Mouse (Mus musculus) heart, embryonic 13.5 days (tissue): Measurements from ENCODE around the gene Gprin1. TPM values are rescaled to one million over a fixed set of nuclear protein-coding genes. Genes with fewer than 3 reads are reported as not detected.
"Not testable (repeated sequence)": the region's sequence is repeated elsewhere in the genome, so short reads cannot be mapped to it uniquely, and the experiment has no call there.

Source experiments
- ATAC-seq: fragments of 200-750 bp; cut with Nextera tagmentation; 2 replicates; pipeline ENCODE4 v1.8.0; 2017; ENCODE audit warnings: moderate TSS enrichment; ENCODE audit not compliant: insufficient number of reproducible peaks, low FRiP score, low TSS enrichment; ENCODE audit errors: extremely low read depth
- H3K27ac ChIP-seq: fragments of 300-500 bp; sonication (generic); replicated peaks from 2 replicates; pipeline ENCODE4 v1.5.1; 2015; ENCODE audit warnings: moderate library complexity, mild to moderate bottlenecking, inconsistent platforms
- H3K27me3 ChIP-seq: fragments of 300-500 bp; sonication (generic); replicated peaks from 2 replicates; pipeline ENCODE4 v1.6.1; 2015; ENCODE audit warnings: mild to moderate bottlenecking, inconsistent platforms
- H3K36me3 ChIP-seq: fragments of 300-500 bp; sonication (generic); 2 replicates; pipeline ENCODE4 v1.6.1; 2015; ENCODE audit warnings: mild to moderate bottlenecking, inconsistent platforms
- H3K4me1 ChIP-seq: fragments of 300-500 bp; sonication (generic); 2 replicates; pipeline ENCODE4 v1.6.1; 2015; ENCODE audit warnings: inconsistent platforms
- H3K4me2 ChIP-seq: fragments of 300-500 bp; sonication (generic); 2 replicates; pipeline ENCODE4 v1.6.1; 2015; ENCODE audit warnings: inconsistent platforms, mild to moderate bottlenecking, moderate library complexity
- H3K4me3 ChIP-seq: fragments of 300-500 bp; sonication (generic); 2 replicates; pipeline ENCODE4 v1.5.1; 2015; ENCODE audit warnings: moderate library complexity, mild to moderate bottlenecking, inconsistent platforms
- H3K9ac ChIP-seq: fragments of 300-500 bp; sonication (generic); 2 replicates; pipeline ENCODE4 v1.6.1; 2015; ENCODE audit warnings: inconsistent platforms, mild to moderate bottlenecking, moderate library complexity
- H3K9me3 ChIP-seq: fragments of 300-500 bp; sonication (generic); 2 replicates; pipeline ENCODE4 v1.6.1; 2016; ENCODE audit warnings: inconsistent platforms
- WGBS: fragments of 180-500 bp; shearing (Covaris S2); methylation state at CpG from one replicate; pipeline ENCODE4 v1.1.7; 2015; ENCODE audit warnings: mixed read lengths; 5-methylcytosine and 5-hydroxymethylcytosine counted together
- polyA plus RNA-seq: library from polyadenylated mRNA; unstranded; fragments of >200 nt; fragmentation: Nextera tagmentation; extraction: Ambion mirVana; gene quantifications from 2 replicates; pipeline ENCODE4 v1.2.1, GENCODE M21; 2015

Gene Gprin1
- not detected in 2 replicates for polyA plus RNA-seq

DNA sequence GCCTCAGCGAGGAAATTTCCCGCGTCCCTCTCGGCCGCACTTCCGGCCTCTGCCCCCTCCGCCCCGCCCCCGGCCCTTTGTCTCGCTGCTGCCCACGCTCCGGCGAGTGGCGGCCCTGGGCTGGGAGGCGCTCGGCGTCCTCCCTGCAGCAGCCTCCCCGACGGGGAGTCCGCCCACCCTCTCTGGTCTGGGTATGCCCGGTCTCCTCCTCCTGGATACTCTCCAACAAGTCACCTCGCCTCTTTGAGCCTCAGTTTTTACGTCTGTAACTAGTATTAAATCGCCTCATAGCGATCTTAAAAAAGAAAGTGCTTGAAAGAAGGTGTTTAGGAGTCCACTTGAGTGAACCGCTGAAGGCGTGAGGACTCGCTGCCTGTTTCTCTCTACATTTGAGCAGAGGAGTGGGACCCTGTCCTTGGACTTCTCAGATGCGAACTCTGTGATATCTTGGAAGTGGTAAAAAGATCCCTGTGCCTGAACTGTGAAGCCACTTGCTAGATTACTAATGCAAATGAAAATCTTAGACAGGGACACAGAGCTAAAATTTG is at the start of gene Gprin1:
Gprin1 (minus strand) TSS at position 11 of the 548 bp plus-strand sequence.
- H3K9ac ChIP-seq = no peak within 1 kb of the TSS
- WGBS = 1% methylated on average over 28 of the region's 29 CpGs
- peak within 1 kb of the TSS; percentile 61 for H3K4me3 ChIP-seq
- H3K4me2 ChIP-seq = peak within 1 kb of the TSS; percentile 90
- H3K9me3 ChIP-seq = no peaks in the 10 kb centered on the region
- no peak for ATAC-seq
- H3K36me3 ChIP-seq = no peaks in the 10 kb centered on the region
- peaks cover 8% of the 10 kb centered on the region for H3K4me1 ChIP-seq
- H3K27ac ChIP-seq = no peak within 1 kb of the TSS
- peaks cover 97% of the 10 kb centered on the region for H3K27me3 ChIP-seq

DNA sequence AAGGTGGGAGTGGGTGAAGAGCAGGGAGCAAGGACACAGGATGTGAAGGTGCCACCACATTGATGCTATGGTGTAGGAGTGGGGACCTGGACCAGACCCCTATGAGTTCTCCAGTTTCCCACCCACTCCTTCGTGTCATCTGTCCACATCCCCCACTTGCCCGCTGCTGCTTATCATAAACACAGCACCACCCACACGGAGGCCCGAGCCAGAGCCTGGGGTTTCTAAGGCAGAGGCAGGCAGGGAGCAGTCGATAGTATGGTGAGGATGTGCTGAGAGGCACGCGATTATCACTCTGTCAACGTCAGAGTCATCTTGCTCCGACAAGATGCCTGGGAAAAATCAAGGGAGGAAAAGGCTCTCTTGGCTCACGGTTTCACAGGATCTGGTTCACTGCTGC is 49.1 kb upstream of the Gprin1 start:
- WGBS = 46% methylated on average over 10 of the region's 10 CpGs
- H3K4me1 ChIP-seq = 0 out of 2 replicates have a peak, but pooled peaks cover 2% of the 10 kb centered on the region
- ATAC-seq = no peak
- no peaks in the 10 kb centered on the region for H3K9me3 ChIP-seq
- H3K27me3 ChIP-seq = peaks cover 59% of the 10 kb centered on the region
- H3K4me2 ChIP-seq = no peak overlapping the region
- no peak overlapping the region for H3K4me3 ChIP-seq
- no peak overlapping the region for H3K27ac ChIP-seq
- H3K36me3 ChIP-seq = no peaks in the 10 kb centered on the region
- no peak overlapping the region for H3K9ac ChIP-seq

DNA sequence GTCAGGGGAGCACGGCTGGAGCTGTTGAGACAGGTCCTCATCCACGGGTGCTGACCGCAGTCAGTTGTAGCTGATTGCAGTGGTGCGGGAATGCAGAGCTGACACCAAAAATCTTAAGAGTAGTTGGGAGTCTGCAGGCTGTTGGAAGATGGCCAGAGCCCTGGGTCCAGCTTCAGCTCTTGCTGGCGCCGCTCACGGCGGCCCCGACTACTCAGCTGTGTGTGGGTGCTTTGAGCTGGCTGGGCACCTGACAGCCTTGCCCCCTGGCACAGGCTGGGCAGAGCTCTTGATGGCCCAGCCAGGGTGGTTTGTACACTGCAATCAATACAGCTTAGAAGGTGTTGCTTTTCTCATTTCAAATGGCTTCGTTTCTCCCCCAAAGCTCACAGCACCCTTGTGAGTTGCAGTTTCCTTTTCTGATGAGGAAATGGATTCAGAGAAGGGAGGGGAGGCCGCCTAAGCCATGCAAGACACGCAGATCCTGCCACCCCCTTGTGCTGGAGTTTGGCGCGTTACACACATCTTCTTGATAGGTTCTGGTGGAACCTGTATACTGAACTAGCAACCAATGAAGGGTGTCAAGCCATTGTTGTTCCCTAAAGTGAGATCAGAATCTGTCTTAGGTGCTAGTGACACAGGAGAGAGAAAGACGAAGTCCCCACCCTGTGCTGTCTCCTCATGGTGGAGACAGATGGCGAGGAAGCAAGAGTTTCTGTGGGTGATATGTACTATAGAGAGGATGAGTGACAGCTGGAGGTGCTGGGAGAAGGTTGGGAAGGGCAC is 48.4 kb upstream of the Gprin1 start:
- H3K27ac ChIP-seq = no peak overlapping the region
- no peak overlapping the region for H3K4me2 ChIP-seq
- no peak for ATAC-seq
- 73% methylated on average over 16 of the region's 16 CpGs for WGBS
- no peak overlapping the region for H3K9ac ChIP-seq
- H3K4me1 ChIP-seq = 0 out of 2 replicates have a peak, but pooled peaks cover 2% of the 10 kb centered on the region
- H3K27me3 ChIP-seq = peaks cover 58% of the 10 kb centered on the region
- no peak overlapping the region for H3K4me3 ChIP-seq
- H3K9me3 ChIP-seq = no peaks in the 10 kb centered on the region
- H3K36me3 ChIP-seq = no peaks in the 10 kb centered on the region

DNA sequence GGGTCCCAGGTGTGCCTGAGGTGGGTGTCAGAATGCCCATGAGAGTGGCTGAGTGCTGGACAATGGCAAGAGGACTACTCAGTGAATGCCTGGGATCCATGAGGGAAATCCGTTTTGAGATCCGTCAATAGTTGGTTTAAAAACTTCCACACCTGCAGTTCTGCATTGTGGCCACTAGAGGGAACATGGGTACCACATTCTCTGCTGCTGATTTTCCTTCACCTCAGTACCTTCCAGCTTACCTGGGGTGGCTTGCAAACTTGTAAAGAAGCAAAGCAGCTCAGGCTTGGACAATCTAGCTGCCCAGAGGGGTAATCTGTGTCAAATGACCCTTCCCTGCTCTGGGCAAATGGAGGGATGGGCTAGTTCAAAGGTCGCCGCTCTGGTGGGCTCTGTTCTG is 47.7 kb upstream of the Gprin1 start:
- Histone ChIP-seq H3K9ac (no peak overlapping the region), H3K27ac (no peak overlapping the region), H3K4me2 (no peak overlapping the region), H3K36me3 (no peaks in the 10 kb centered on the region), H3K4me1 (peaks cover 4% of the 10 kb centered on the region; the same call in 1 of the 2 replicates), H3K4me3 (no peak overlapping the region), H3K27me3 (peaks cover 61% of the 10 kb centered on the region), H3K9me3 (no peaks in the 10 kb centered on the region)
- 37% methylated on average over 4 of the region's 4 CpGs for whole genome bisulfite sequencing
- ATAC-seq = no peak

DNA sequence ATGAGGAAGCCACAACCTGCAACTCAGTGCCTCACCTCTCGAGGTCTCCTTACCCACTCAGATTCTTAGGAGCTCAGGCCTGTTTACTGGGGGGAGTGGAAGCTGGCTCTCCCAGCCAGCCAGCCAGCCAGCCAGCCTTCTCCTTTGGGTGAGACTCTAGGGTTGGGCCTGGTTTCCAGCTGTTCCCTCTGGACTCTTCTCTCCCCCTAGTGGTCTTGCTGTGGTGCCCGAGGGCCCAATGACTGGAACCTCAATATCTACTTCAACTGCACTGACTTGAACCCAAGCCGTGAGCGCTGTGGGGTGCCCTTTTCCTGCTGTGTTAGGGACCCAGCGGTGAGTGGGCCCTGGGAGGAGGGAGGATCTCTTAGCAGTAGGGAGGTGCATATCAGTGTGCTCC is 45.2 kb upstream of the Gprin1 start:
- H3K27me3 ChIP-seq = peaks cover 82% of the 10 kb centered on the region
- WGBS = 35% methylated on average over 5 of the region's 5 CpGs

DNA sequence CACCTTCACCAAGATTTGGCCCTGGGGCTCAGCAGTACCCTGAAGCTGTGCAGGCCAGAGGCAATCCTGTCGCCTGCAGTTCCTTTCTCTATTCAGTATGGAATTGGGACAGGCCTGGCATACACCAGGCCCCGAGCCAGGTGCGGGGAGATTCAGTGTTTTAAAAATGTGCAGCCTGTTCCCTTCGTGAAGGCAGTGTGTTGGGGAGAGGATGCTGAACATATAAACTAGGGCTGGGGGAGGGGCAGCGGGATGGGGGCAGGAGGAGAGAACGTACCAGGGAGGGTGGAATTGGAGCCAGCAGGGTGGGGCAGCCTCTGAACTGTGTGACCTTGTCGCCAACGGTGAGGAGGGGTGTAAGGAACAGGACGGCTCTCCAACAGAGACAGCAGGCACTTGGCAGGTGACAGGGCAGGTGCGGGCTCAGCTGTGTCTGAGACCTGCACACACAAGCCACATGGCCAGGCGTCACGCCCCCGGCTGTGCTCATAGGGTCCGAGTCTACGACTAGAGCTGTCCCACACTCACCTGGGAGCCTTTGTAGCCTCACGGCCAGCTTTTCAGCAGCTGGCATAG is 44.4 kb upstream of the Gprin1 start:
- Histone ChIP-seq H3K27me3 (peaks cover 84% of the 10 kb centered on the region), H3K4me1 (peaks cover 12% of the 10 kb centered on the region), H3K9ac (no peak overlapping the region), H3K27ac (no peak overlapping the region), H3K36me3 (no peaks in the 10 kb centered on the region), H3K9me3 (no peaks in the 10 kb centered on the region), H3K4me2 (no peak overlapping the region), H3K4me3 (no peak overlapping the region)
- ATAC-seq = no peak
- 77% methylated on average over 16 of the region's 16 CpGs for WGBS

More for the DNA sequence above, 45.2 kb upstream of the Gprin1 start:
- peaks cover 8% of the 10 kb centered on the region for H3K4me1 ChIP-seq
- H3K9ac ChIP-seq = no peak overlapping the region
- H3K9me3 ChIP-seq = no peaks in the 10 kb centered on the region
- H3K27ac ChIP-seq = no peak overlapping the region
- H3K36me3 ChIP-seq = no peaks in the 10 kb centered on the region
- H3K4me3 ChIP-seq = no peak overlapping the region
- H3K4me2 ChIP-seq = no peak overlapping the region
- ATAC-seq = no peak

DNA sequence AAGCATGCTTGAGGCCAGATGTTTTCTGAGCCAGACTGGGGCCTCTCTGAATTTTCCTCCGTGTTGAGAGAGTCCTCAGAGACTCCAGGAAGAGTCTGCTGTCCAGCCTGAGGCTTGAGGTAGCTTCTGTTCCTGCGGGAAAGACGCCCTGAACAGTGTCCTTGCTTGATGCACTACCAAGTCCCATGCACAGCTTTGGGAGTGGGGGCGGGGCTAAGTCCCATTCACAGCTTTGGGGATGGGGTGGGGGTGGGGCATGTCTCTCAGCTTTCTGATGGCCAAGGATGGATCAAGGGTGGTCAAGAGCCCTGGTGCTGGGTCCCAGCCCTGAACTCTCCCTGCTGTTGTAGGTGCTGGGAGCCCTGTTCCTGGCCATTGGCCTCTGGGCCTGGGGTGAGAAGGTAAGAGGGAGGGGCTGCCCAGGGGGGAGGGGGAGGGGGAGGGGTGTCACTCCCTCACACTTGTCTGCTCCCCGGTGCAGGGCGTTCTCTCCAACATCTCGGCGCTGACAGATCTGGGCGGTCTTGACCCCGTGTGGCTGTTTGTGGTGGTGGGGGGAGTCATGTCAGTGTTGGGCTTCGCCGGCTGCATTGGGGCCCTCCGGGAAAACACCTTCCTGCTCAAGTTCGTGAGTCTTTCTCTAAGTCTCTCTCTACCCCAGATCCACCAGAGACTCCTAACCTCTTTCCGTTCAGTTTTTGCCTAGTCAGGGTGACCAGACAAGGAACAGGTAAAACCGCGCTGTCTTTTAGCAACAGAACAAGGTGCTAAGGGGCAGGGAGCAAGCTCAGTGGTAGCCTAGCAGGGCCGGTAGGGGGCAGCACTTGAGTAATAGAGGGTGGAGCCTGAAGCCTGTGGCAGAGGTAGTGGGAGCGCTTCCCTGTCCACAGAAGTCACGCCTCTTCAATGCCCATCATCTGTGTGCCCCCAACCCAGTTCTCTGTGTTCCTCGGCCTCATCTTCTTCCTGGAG is 42.9 kb upstream of the Gprin1 start:
- Histone ChIP-seq H3K36me3 (no peaks in the 10 kb centered on the region), H3K27ac (no peak overlapping the region), H3K9ac (no peak overlapping the region), H3K9me3 (no peaks in the 10 kb centered on the region), H3K4me1 (peaks cover 12% of the 10 kb centered on the region), H3K4me2 (no peak overlapping the region), H3K27me3 (peaks cover 81% of the 10 kb centered on the region), H3K4me3 (no peak overlapping the region)
- 12% methylated on average over 21 of the region's 21 CpGs for WGBS
- ATAC-seq = no peak

DNA sequence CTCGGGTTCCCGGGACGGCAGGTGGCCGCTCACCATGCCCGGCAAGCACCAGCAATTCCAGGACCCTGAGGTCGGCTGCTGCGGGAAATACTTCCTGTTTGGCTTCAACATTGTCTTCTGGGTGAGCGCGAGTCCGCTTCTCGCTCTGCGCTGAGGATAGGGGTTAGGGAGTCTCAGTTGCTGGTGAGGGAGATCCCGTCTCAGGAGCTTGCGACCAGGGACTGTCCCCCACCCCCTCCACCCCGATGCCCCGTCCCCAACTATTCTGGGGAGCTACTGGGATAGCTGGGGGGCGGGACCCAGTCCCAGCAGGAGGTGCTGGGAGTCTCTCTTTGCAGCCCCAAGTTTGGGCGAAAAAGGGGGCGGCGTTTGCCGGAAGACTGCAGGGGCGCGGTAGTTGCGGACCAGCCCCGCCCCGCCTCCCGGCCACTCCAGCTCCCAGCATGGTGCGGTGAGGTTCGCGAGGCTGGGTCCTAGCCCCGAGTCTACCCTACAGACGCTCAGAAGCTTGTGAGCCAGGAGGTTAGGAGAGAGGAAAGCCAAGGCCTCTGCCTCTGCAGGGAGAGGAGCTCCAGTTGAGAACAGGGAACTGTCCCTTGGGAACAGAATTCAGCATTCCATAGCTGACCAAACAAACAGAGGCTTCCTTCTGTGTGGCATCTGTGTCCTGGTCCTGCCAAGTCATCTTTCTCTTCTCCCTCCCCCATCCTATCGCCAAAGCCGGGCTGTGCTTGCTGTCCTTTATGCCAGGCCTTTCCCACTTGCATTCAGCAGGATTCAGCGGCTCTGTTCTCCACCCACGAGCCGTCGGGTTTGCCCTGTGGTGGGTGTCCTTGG is 40.1 kb upstream of the Gprin1 start:
- no peak for ATAC-seq
- Histone ChIP-seq H3K27me3 (peaks cover 78% of the 10 kb centered on the region), H3K9ac (peak overlapping the region; percentile 75), H3K4me3 (peak overlapping the region; percentile 67), H3K4me2 (peak overlapping the region; percentile 99), H3K9me3 (no peaks in the 10 kb centered on the region), H3K36me3 (no peaks in the 10 kb centered on the region), H3K27ac (no peak overlapping the region), H3K4me1 (peaks cover 12% of the 10 kb centered on the region)
- WGBS = 2% methylated on average over 38 of the region's 38 CpGs

DNA sequence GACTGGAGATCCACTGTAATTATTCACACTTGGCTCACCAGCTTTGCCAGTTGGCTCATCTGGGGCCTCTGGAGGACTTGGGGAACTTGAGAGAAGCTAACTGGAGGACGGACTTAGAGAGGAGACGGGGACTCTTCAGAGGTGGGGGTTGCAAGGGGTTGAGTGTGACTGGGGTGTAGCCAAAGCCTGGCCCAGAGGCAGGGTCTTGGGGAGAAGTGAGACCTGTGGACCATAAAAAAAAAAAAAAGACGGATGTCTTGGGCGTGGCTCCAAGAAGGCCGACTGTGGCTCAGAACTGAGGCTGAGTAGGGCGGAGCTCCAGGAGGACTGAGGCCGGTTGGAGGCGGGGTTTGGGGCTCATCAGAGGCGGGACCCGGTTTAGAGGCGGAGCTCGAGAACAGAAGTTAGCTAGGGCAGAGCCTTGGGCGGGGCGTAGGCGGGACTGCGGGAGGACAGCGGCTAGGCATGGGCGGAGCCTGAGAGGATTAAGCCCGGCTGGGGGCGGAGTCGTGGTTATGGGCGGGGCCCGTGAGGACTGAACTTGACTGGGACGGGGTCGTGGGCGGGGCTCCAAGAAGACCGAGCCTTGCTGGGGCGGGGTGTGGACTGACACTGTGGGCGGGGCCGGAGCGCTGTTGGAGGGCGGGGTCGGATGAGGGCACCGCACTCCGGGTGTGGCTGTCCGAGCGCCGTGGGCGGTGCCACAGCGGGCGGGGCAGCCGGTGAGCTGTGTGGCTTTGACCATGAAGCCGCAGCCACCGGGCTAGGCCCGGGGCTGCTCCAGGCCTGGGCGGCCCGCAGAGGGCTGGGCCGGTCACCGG is 39.3 kb upstream of the Gprin1 start, which contains the start of gene Tspan17:
Tspan17 (plus strand) TSS at position 638 of the 821 bp plus-strand sequence.
- peak within 1 kb of the TSS; percentile 75 for H3K9ac ChIP-seq
- peak; percentile 79 for ATAC-seq
- WGBS = 3% methylated on average over 39 of the region's 49 CpGs
- no peaks in the 10 kb centered on the region for H3K9me3 ChIP-seq
- no peaks in the 10 kb centered on the region for H3K36me3 ChIP-seq
- peaks cover 71% of the 10 kb centered on the region for H3K27me3 ChIP-seq
- no peak within 1 kb of the TSS for H3K27ac ChIP-seq
- H3K4me2 ChIP-seq = peak within 1 kb of the TSS; percentile 99
- peak within 1 kb of the TSS; percentile 67 for H3K4me3 ChIP-seq
- peaks cover 12% of the 10 kb centered on the region for H3K4me1 ChIP-seq

DNA sequence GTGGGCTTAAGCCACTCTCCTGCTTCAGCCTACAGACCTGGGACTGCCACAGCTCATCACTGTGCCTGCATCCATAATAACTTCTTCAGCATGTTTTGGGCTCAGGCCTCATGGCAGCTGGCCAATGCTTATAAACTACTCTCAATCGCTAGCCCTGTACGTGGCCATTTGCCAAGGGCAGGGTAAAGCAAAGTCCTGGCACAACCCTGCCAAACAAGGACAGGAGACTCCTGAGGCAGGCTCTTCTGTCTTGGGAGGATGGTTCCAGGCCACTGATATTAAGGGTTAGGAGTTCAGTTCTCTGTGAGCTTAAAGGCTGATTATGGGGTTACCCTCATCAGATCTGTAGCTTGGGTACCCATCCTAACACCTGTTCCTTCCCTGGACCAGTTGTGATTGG is 37.9 kb upstream of the Gprin1 start:
- not testable (repeated sequence) for H3K9me3 ChIP-seq, H3K9ac ChIP-seq, ATAC-seq, H3K4me3 ChIP-seq, H3K27ac ChIP-seq, H3K4me2 ChIP-seq, H3K36me3 ChIP-seq
- WGBS = 63% methylated on average over 2 of the region's 2 CpGs
- H3K4me1 ChIP-seq = peaks cover 12% of the 10 kb centered on the region
- peaks cover 59% of the 10 kb centered on the region for H3K27me3 ChIP-seq
